Mouse (Mus musculus) G1E (cell line): ENCODE results near the gene Slc9a7. TPM values are rescaled to one million over a fixed set of nuclear protein-coding genes. Genes with fewer than 3 reads are reported as not detected.

ENCODE experiments used
- ATAC-seq: 2 replicates; pipeline ENCODE4 v1.8.0; 2016; ENCODE audit warnings: mild to moderate bottlenecking; ENCODE audit not compliant: insufficient number of reproducible peaks, poor library complexity, low FRiP score, severe bottlenecking; ENCODE audit errors: extremely low read depth
- DNase-seq: peaks from one replicate; pipeline ENCODE4 v3.0.0; 2012; ENCODE audit warnings: low spot score
- H3K27me3 ChIP-seq: 2 replicates; pipeline ENCODE4 v1.6.1; 2012; ENCODE audit warnings: mild to moderate bottlenecking, low read length, inconsistent platforms; ENCODE audit not compliant: insufficient read depth
- H3K36me3 ChIP-seq: replicated peaks from 2 replicates; pipeline ENCODE3; 2012; ENCODE audit warnings: mild to moderate bottlenecking, inconsistent platforms
- H3K4me1 ChIP-seq: 2 replicates; pipeline ENCODE4 v1.6.1; 2012; ENCODE audit warnings: low read depth, low read length, inconsistent platforms, mixed read lengths; ENCODE audit not compliant: insufficient read depth
- H3K4me3 ChIP-seq: 2 replicates; pipeline ENCODE4 v1.5.1; 2012; ENCODE audit warnings: low read depth, mild to moderate bottlenecking, inconsistent platforms, low read length, moderate library complexity, mixed read lengths
- H3K9me3 ChIP-seq: replicated peaks from 2 replicates; pipeline ENCODE4 v1.6.1; 2012; ENCODE audit warnings: inconsistent platforms
- CTCF ChIP-seq: IDR thresholded peaks from 2 replicates; pipeline ENCODE4 v1.5.1; 2012; ENCODE audit warnings: low read depth, low read length, inconsistent platforms, mixed read lengths
- GATA1 ChIP-seq: IDR thresholded peaks from 2 replicates; pipeline ENCODE4 v1.6.1; 2012; ENCODE audit warnings: borderline replicate concordance, low read length, inconsistent platforms, mixed read lengths
- GATA2 ChIP-seq: IDR thresholded peaks from 2 replicates; pipeline ENCODE4 v1.6.1; 2012; ENCODE audit warnings: low read depth, low read length, inconsistent platforms, borderline replicate concordance
- POLR2AphosphoS5 ChIP-seq: IDR thresholded peaks from 2 replicates; pipeline ENCODE4 v1.6.1; 2012; ENCODE audit warnings: low read depth, low read length, inconsistent platforms; ENCODE audit not compliant: insufficient replicate concordance
- TAL1 ChIP-seq: conservative IDR thresholded peaks from 2 replicates; pipeline ENCODE4 v1.6.1; 2012; ENCODE audit warnings: low read depth, low read length, inconsistent platforms, mixed read lengths
- polyA plus RNA-seq: library from polyadenylated mRNA; stranded (reverse); fragments of >175 nt; gene quantifications from 2 replicates; pipeline ENCODE4 v1.2.3, GENCODE M21; 2012
- total RNA-seq, 2 experiments: library from RNA; stranded (forward) in 1 of 2; stranded (reverse) in 1 of 2; fragments of 200-1000 nt in 1 of 2; fragments of >200 nt in 1 of 2; fragmentation: Nextera tagmentation in 1 of 2; gene quantifications; 2 replicates each; pipeline ENCODE4 v1.2.3; 2014 to 2017

Gene Slc9a7
- total and polyA plus RNA-seq, 3 experiments = not detected

- Histone ChIP-seq H3K36me3 (no peaks in the 10 kb centered on the region), H3K27me3 (no peaks in the 10 kb centered on the region), H3K4me3 (no peak overlapping the region), H3K9me3 (no peaks in the 10 kb centered on the region), H3K4me1 (no peaks in the 10 kb centered on the region)
- TF ChIP-seq CTCF (no peak), GATA2 (no peak), POLR2AphosphoS5 (no peak), GATA1 (no peak)
- ATAC-seq = no peak
- no peak for DNase-seq
Observed at GRCm38 (mm10) chrX:20264370-20264769, 27.2 kb downstream of the Slc9a7 start.

GRCm38 (mm10) chrX:20228102-20228501, 63.5 kb downstream of the Slc9a7 start:
- H3K4me1 ChIP-seq = no peaks in the 10 kb centered on the region
- DNase-seq (no peak), ATAC-seq (no peak)
- no peak for TF ChIP-seq CTCF
- no peak for TF ChIP-seq GATA1
- no peak for TF ChIP-seq POLR2AphosphoS5
- no peaks in the 10 kb centered on the region for H3K27me3 ChIP-seq
- no peaks in the 10 kb centered on the region for H3K9me3 ChIP-seq
- H3K36me3 ChIP-seq = no peaks in the 10 kb centered on the region
- no peak overlapping the region for H3K4me3 ChIP-seq

DNA sequence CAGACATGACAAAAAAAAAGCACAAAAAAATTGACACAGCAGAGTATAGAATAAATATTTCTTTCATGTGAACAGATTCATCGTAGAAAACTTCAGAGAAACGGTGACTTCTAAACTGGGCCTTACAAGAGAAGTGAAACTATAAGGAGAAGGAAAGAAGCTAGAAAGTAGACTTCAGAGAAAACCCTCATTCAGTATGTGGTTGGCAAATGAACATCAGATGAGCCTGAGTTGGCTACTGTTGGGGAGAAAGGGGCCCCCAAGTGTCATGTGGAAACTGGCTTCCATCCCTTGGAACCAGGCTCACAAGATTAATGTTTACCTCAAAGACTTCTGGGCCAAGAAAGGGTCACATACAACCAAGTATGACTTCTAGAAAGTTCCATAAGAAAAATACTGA, 70.1 kb downstream of the Slc9a7 start:
- DNase-seq (no peak), ATAC-seq (no peak)
- TF ChIP-seq CTCF (no peak), TAL1 (no peak), GATA1 (no peak), POLR2AphosphoS5 (no peak), GATA2 (no peak)
- H3K27me3 ChIP-seq = no peaks in the 10 kb centered on the region
- no peaks in the 10 kb centered on the region for H3K4me1 ChIP-seq
- no peaks in the 10 kb centered on the region for H3K9me3 ChIP-seq
- H3K4me3 ChIP-seq = no peak overlapping the region
- H3K36me3 ChIP-seq = no peaks in the 10 kb centered on the region

GRCm38 (mm10) chrX:20185616-20186015, 106.0 kb downstream of the Slc9a7 start:
- TF ChIP-seq CTCF = no peak
- no peak for TF ChIP-seq TAL1
- TF ChIP-seq GATA1 = no peak
- TF ChIP-seq POLR2AphosphoS5 = no peak
- TF ChIP-seq GATA2 = no peak
- Histone ChIP-seq H3K27me3 (no peaks in the 10 kb centered on the region), H3K36me3 (no peaks in the 10 kb centered on the region), H3K4me1 (no peaks in the 10 kb centered on the region), H3K9me3 (no peaks in the 10 kb centered on the region), H3K4me3 (no peak overlapping the region)
- no peak for ATAC-seq
- DNase-seq = no peak

- no peak for DNase-seq
- H3K36me3 ChIP-seq = no peaks in the 10 kb centered on the region
- H3K9me3 ChIP-seq = no peaks in the 10 kb centered on the region
- ATAC-seq = no peak
- H3K27me3 ChIP-seq = no peaks in the 10 kb centered on the region
- TF ChIP-seq POLR2AphosphoS5 (no peak), GATA1 (no peak), CTCF (no peak), TAL1 (no peak)
- no peaks in the 10 kb centered on the region for H3K4me1 ChIP-seq
- no peak overlapping the region for H3K4me3 ChIP-seq
Observed at GRCm38 (mm10) chrX:20176792-20177191, 114.8 kb downstream of the Slc9a7 start.

- Histone ChIP-seq H3K4me3 (no peak overlapping the region), H3K9me3 (no peaks in the 10 kb centered on the region), H3K4me1 (no peaks in the 10 kb centered on the region), H3K27me3 (no peaks in the 10 kb centered on the region), H3K36me3 (no peaks in the 10 kb centered on the region)
- TF ChIP-seq GATA1 (no peak), TAL1 (no peak), GATA2 (no peak), CTCF (no peak), POLR2AphosphoS5 (no peak)
- no peak for ATAC-seq
- no peak for DNase-seq
Observed at GRCm38 (mm10) chrX:20168430-20168829, 123.2 kb downstream of the Slc9a7 start.

DNA sequence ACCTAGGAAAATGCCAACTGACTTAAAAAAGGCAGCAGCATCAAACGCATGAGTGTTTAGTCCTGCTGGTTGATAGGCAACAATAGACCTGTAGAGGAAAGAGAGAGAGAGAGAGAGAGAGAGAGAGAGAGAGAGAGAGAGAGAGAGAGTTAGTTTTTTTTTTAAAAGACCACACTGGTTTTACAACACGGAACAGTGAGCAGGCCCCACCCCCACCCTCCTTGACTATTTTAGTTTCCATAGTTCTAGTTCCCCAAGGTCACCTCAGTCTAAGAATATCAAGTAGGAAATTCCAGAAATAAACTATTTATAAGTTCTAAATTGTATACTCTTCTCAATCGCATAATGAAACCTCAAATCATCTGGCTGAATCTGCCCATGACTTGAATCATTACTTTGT, 126.6 kb downstream of the Slc9a7 start:
- no peaks in the 10 kb centered on the region for H3K4me1 ChIP-seq
- H3K4me3 ChIP-seq = no peak overlapping the region
- H3K9me3 ChIP-seq = no peaks in the 10 kb centered on the region
- no peak for DNase-seq
- no peak for ATAC-seq
- no peaks in the 10 kb centered on the region for H3K27me3 ChIP-seq
- H3K36me3 ChIP-seq = no peaks in the 10 kb centered on the region
- TF ChIP-seq TAL1 = no peak
- TF ChIP-seq CTCF = no peak
- no peak for TF ChIP-seq POLR2AphosphoS5
- no peak for TF ChIP-seq GATA1
- no peak for TF ChIP-seq GATA2
